Mouse (Mus musculus) cerebellum, adult 11-12 months (tissue): Measurements from ENCODE around the gene Ppp1r12a.

ENCODE experiments used
- DNase-seq: peaks from one replicate; pipeline ENCODE4 v3.0.0; 2022

Ppp1r12a gene

DNA sequence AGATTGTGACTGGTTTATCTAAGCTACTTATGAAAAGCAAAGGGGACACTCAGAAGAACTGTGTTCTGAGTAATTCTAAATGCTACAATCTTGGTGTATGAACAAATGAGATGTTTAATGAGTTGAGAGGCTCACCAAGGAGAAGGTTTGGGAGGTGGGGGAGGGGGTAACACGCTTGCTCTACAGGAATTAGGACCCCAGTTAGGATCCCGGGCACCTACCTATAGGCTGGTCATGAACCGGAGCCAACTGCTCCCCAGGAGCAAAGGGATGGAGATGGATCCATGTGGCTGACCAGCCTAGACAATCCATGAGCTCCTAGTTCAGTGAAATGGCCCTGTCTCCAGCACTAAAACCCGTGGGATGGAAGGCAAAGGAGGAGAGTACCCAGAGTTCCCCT is 130.7 kb downstream of the Ppp1r12a start:
- DNase-seq: no peak

DNA sequence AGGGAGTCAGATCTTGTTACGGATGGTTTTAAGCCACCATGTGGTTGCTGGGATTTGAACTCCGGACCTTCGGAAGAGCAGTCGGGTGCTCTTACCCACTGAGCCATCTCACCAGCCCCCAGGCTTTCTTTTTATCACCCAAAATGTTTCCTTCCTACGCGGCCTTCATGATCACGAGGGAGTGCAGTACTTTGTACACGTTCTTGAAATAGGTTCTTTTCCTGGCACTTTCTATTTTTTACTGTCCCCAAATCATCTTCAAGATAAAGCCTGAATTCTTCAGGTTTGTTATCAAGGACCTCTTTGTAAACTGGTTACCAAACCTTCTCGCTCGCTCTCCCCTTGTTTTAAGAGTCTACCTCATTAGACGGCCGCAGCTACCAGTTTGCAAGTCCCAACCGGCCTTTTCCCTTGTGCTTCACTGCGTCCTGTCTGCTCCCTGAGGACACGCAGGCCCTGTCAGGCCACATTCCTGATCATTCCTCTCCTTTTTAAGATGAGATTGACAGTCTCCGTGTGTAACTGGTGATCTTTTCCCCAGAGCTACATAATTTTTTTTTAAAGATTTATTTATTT is 131.7 kb downstream of the Ppp1r12a start:
- no peak for DNase-seq

DNA sequence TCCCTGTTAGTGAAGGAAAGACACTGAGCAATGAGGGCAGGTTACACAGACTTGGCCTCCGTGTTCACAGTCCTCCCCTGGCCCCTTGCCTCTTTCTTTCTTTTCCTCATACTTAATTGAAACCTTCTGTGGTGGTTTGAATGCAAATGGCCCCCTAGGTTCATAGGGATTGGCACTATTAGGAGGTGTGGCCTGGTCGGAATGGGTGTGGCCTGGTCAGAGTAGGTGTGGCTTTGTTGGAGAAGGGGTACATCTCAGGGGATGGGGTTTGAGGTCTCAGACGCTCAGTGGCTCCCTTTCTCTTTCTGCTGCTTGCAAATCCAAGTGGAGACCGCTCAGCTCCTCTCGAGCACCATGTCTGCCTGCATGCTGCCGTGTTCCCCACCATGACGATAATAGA is 132.8 kb downstream of the Ppp1r12a start:
- DNase-seq: no peak

DNA sequence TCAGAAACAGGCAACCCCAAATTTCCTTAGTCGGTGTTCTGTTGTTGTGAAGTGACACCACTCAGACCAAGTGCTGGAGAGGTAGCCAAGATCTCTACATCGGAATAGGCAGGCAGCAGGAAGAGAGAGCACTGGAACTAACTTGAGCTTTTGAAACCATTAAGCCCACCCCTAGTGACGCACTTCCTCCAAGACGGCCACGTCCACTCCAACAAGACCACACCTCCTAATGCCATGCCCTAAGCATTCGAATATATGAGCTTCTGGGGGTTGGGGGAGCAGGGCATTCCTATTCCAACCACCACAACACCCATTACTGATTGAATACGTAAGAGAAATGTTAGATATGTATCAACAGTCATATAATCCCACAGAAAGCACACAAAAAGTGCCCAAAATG is 134.5 kb downstream of the Ppp1r12a start:
- DNase-seq: no peak

DNA sequence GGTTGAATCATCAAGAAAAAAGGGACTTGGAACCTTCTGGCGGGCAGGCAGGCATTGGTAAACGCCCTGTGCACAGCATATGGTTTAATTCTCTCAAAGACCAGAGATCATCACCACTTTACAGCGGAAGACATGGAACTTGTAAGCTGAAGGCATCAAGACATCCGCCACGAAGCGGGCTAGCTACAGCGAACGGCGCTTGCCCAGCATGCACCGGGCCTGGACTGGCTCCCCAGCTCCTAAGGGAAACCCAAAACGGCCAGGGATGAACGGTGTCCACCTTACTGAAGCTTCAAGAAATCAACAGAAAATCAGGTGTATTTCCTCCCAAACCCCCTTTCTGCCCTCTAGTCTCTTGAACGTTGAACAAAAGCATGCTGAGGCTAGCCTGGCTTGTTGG is 136.3 kb downstream of the Ppp1r12a start:
- no peak for DNase-seq

DNA sequence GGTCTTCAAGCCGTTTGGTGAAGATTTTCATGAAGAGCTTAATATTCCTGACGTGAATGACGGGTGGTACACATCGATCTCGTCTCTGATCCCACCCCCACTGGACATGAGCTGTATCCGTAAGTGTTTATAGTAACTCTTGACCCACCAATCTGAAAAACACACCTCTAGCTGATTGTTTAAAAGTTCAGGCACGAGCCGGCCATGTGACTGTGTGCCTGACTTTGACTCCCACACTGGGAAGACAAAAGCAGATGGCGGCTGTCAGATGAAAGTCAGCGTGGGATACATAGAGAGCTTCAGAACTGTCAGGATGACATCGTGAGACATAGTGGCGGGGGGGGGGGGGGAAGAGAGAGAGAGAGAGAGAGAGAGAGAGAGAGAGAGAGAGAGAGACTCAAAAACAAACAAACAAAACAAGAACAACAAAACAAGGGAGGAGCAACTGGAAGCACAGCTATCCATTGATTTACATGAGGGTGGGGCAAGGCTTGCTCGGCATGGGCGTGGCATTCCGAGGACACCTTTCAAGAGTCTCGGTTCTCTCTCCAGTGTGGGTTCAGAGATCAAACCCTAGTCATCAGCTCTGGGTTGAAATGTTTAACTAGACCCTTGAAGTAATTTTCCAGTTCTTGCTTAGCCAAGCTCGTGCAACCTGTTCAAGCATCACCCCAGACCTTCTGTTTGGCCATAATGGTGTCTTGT is 137.0 kb downstream of the Ppp1r12a start:
- no peak for DNase-seq

DNA sequence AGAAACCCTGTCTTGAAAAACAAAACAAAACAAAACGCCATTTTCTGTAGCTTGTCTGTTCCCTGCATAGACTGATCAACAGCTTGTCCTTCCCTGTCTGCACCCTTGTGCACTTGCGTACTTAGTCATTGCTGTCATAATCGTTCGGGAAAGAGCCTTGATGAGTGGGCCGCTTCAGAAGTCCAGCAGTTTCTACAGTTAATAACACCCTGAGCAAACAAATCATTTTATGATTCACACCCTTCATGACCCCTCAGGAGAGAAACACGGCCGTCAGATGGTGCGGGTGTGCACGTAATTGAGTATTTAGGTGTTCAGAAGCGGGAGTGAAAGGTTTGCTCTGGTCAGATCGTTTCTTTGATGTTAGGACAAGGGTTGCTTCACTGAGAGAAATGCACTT is 137.8 kb downstream of the Ppp1r12a start:
- DNase-seq: no peak

DNA sequence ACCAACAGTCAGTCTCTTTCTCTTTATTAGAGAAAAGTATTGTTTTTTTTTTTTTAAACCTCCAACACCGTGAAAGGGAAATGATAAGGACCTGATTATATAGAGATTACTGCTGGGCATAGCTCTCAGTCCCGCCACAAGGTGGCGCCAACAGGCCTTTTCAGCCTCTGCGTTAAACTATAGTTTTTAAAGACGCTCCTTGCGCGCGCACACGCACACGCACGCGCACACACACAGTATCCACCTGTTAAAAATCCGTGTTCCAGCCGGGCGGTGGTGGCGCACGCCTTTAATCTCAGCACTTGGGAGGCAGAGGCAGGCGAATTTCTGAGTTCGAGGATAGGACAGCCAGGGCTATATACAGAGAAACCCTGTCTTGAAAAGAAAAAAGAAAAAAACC is 138.8 kb downstream of the Ppp1r12a start:
- peak; percentile 63 for DNase-seq

DNA sequence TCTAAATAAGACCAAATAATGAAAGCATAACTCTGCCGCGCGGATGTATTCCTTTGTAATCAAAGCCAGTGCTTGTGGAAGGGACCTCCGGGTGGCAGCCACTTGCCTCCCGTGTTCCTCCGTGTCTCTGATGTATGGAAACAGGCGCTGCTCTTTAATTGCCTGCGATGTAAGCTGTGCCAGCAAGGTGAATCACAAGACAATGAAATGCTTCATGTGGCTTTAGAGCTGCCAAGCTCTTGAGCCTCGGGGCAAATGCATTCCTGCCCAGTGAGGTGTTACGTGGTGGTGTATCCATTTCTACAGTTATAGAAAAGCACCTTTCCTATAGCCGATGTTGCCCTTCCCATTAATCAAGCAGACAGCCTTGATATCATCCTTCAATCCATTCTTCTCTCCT is 145.8 kb downstream of the Ppp1r12a start:
- DNase-seq: no peak

DNA sequence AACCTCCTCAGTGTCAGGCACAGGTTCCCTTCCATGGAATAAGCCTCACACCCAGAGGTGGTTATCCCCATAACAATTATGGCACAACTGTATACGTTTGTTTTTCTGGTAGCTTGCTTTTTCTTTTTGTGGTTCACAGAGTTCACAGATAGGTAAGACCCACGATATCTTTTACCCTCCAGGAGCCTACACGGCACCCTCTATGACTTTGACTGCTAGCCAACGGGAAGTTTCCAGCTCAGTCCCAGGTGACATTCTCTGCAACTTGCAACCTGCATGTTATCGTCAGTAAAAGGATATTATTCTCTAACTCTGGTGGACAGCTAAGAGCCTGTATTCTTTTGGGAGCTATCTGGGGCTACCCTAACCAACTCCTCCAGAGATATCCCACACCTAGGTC is 148.2 kb downstream of the Ppp1r12a start:
- no peak for DNase-seq

DNA sequence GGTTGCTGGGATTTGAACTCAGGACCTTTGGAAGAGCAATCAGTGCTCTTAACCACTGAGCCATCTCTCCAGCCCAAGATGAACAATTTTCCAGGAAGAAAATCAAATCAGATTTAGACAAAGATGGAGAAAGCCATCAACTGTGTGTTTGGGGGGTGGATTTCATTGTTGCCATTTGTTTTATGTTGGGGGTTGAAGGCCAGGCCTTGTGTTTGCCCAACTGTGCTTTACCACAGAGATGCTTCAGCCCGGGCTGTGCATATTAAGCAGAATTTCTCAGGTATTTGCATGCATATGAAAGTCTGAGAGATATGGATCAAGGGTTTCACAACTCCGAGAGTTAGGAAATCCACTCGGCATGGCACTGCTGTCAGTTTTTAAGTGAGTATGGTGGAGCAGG is 149.4 kb downstream of the Ppp1r12a start:
- DNase-seq: no peak

DNA sequence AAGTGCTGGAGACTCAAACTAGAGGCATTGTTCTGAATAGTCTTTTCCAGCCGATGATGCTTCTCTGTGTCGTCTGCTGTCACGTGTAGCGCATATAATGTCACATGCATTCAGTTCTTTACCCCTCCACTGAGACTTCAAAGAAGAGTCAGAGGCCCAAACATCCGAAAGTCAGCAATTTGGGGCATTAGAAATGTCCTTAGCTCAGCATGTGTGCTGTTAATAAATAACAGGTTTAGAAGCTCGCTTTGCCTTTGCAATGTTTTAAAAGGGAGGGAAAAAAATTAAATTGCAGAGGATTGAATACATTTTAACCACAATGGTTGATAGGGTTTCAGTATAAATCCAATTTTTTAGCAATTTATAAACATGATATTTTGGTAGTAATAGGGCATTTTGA is 151.9 kb downstream of the Ppp1r12a start:
- DNase-seq: no peak

DNA sequence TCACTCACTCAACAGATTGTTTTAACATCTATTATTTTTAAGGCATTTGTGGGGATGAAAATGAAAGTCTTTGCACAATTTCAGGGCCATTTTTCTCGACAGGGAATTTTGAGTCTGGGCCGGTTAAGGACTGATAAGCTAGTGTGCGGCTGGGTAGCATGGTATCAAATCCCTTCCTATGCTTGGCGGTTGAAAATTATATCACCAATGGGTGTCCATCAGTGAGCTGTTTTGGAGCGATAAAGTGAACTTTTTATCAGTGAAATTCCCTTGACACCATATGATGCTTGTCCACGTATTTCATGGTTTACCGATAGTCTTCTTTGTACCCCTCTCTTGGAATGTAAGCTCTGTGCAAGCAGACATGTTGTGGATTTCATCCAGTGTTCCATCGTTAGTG is 152.4 kb downstream of the Ppp1r12a start:
- DNase-seq: no peak

DNA sequence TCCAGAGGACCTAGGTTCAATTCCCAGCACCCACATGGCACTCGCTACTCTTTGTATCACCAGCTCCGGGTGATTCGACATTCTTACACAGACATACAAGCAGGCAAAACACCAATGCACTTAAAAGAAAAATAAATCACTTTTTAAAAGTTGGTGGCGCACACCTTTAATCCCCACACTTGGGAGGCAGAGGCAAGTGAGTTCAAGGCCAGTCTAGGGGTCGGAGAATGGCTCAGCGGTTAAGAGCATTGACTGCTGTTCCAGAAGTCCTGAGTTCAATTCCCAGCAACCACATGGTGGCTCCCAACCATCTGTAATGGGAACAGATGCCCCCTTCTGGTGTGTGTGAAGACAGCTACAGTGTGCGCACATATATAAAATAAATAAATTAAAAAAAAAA is 153.2 kb downstream of the Ppp1r12a start:
- no peak for DNase-seq

DNA sequence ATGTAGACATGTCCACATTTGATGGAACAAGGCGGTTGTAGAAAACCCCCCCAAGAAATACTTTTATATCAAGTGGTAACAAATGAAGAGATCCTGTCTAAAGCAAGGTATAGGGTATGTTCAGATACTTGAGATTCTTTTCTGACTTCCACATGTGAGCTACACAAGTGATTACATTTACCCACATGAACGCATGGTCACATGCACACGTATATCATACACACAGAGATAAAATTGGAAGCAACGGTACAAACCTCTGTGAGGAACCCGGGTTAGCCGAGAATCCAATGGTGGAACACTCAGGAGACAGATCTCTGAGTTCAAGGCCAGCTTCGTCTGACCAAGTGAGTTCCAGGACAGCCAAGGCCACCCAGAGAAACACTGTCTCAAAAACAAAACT is 166.4 kb downstream of the Ppp1r12a start:
- DNase-seq: no peak

DNA sequence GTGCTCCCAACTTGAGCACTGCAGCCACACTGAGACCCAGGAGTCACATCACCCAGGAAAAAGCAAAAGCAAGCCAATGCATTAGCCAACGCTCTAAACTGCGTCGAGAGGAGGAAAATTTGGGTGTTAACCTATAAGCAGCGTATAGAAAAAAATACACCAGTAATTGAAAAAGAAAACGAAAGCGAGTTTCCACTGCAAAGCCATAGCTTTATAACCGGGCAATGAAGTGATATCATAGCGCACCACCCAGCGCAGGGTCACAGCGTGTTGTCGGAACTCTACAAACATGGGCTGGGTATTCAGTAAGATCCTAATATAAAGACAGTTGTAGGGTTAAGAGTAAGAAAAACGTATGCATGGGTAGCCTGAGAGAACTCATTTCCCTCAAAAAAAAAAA is 167.0 kb downstream of the Ppp1r12a start:
- DNase-seq: no peak

DNA sequence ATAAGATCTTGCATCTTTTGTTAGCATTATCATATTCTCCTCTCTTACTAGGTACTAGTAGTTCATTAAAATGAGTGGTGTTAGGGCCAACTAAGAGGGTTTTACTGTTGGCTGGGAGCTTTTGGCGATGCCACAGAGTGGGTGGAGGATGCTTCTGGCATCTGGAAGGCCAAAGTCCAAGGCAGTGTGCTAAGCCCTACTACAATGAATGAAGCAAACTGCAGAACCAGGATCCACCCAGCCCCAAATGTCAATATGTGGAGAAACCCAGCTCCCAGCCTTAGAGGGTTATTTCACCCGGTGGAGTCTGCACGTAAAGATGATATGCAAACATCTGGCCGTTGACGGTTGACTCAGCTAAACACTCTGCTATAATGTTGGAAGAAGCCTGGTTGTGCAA is 167.8 kb downstream of the Ppp1r12a start:
- no peak for DNase-seq

DNA sequence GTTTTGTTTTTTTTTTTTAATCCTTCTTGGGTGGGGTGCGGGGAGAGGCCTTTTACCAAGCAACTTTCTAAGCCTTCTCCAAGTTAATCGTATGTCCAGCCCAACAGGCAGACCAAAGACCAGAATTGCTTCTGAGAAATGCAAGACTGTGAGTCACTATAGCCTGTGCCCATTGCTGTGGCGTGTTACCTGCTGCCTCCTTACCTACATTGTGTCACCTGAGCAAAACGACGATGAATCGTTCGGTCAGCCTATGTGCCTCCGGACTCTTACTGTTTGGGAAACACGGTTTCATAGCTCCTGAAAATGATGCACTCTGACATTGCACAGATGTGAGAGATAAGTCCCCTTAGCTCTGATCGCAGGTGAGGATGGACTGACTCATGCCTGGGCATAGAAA is 169.0 kb downstream of the Ppp1r12a start:
- DNase-seq: no peak

DNA sequence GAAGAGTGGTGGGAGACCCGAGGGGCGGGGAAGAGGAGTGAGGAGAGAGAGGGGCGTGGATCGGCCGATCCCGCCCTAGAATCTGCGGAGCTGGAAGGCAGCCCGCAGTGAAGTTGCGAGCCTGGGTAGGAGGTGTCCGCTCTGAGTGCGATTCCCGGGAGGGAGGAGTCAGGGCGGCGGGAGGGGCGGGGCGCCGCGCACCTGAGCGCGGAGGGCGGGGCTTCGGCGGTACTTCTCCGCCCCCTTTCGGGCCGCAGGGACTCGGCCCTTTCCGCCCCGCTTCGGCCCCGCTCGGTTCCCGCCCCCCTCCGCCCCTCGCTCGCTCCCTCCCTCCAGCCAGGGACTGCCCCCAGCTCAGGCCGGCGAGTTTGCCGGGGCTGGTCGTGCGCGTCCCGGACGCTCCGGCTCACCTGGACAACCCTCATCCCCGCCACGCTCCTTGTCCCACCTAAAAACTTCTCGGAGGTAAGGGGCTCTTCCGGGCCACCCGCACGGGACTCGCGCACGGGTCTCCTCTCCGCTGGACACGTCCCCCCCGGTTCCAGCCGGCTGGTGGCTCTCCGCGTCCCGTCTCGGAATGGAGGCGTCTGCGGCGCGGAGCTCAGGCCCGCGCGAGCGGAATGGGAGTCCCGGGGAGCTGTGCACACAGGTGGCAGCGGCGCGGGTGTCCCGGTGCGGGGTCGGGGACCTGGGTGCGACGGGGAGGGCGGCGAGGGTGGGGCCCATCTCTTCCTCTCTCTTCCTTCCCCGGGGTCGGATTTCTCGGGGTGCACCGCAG is 170.0 kb downstream of the Ppp1r12a start, which contains the start of gene Pawr:
TSS of gene Pawr (plus strand) at position 338 of the 778 bp plus-strand sequence.
- peak; percentile 41 for DNase-seq

DNA sequence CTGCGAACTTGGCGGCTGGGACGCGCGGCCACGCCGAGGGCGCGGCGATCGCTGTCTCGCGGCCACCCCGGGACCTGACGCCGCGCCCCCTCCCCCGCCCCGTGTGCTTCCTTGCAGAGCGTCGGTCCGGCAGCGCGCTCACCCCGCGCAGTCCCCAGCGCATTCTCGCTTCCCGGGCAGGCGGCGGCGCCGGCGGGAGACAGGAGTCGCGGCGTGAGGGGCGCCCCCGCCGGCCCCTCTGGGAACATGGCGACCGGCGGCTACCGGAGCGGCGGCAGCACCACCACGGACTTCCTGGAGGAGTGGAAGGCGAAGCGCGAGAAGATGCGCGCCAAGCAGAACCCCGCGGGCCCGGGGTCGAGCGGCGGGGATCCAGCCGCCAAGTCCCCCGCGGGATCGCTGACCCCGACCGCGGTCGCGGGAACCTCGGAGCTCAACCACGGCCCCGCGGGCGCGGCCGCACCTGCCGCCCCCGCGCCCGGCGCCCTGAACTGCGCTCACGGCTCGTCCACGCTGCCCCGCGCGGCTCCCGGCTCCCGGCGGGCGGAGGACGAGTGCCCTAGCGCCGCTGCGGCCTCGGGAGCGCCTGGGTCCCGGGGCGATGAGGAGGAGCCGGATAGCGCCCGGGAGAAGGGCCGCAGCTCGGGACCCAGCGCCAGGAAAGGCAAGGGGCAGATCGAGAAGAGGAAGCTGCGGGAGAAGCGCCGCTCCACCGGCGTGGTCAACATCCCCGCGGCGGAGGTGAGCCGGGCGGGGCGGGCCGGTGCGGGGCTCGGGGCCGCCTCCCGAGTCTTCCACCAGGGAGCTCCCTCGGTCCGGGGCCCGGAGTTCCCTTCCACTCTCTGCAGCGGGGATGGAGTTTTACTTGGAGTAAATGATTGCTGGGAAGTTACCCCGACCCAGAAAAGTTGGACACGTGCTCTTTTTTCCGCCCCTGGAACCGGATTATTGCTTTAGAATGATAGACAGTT is 170.9 kb downstream of the Ppp1r12a start:
- peak; percentile 16 for DNase-seq

DNA sequence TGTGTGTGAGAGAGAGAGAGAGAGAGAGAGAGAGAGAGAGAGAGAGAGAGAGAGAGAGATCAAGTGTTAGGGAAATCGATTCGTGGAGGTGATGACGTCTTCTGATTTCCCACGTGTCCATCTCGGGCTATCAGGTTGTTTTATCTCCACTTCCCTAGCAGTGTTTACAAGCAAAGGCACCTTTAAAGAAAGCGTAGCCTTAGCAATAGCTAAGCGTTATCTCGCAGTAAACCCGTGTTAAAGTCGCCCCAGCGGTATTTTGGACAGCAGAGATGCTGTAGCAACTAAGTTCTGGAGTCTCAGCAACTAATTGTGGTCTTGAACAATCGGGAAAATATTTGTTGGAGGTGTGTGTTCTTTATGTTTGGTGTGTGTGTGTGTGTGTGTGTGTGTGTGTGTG is 171.6 kb downstream of the Ppp1r12a start:
- DNase-seq: no peak
